Mouse (Mus musculus): ENCODE results near the gene Ccdc85c.

DNA sequence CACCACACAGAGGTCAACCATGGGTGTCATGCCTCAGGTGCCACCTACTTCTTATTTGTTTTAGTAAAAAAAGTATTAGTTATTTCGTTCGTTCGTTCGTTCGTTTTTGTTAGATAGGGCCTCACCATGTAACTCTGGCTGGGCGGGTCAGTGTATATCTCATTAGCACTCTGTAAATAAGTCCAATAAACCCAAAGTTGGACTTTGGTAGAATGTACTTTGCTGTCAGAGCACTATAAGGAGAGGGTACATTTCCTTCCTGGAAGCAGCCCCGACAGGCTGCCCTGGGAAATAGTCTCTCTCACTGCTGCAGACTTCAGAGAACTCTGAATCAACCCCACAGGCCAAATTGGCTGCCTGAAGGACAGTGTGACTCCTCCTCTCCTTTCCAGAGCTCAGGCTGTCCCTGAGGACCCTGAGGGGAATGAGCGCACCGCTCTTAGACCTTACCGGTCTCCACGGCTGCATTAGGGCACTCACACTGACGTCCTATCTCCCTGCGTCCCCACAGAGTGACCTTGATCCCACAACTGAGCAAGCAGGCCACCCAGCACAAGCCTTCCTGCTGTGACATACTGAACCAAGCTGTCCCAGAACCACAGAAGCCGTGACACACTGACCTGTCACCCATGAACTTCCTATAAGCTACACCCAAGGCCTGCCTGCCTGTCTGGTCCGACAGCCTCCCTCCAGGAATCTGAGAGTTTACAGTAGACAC is 23.2 kb downstream of the Ccdc85c start:
- TF ChIP-seq POLR2A (IDR thresholded peaks at IDR 0.05; ENCODE audit: insufficient read depth, low read depth, low read length) (no peak), EP300 (IDR thresholded peaks at IDR 0.05; ENCODE audit: insufficient read depth, low read depth, low read length) (no peak)

Measured in heart, adult 2 months (tissue).